Mouse (Mus musculus): Measurements from ENCODE around the gene Gm13695. TPM values are rescaled to one million over a fixed set of nuclear protein-coding genes. Genes with fewer than 3 reads are reported as not detected.

Gm13695 gene
- polyA plus RNA-seq (2014; fragmentation: Illumina TruSeq; extraction: RNeasy Lipid Tissue Mini Kit (QIAGEN cat#74804); ENCODE audit: low read depth, low replicate concordance), result not detected

DNA sequence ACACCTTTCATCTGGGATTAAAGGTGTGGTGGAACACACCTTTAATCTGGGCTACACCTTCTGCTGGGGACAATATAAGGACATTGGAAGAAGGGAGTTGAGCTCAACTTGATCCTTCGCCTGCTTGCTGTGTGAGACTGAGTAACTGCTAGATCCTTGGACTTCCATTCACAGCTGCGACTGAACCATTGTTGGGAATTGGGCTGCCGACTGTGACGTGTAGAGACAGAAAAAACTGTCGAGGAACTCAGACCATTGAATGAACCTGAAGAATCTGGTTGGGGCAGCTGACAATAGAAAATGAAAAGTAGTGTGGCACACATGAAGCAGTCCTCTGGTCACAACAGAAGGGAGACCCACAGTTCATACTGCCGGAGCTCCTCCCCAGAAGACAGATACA lies at the start of gene Gm13695:
TSS of gene Gm13695 (plus strand) at position 301 of the 400 bp plus-strand sequence.

DNA sequence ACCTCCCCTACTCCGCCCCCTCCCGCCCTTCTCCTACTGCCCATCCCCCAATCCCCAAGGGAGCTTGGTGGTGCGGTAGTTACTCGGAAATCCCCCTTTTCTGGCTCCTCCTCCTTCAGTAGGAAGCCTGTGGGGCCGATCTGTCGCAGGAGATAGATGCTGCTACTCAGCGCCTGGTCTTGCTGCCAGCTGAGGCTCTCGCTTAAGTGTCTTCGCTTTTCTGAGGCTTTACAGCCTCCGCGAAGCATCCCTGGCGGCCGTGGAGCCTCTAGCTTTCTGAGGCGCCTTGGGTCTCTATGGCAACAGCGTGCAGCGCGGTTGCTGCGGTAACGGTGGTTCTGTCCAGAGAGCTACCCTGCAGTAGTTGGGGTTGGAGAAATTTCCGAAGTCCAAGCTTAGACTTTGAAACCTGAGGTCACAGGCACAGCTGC lies 26.2 kb upstream of the Gm13695 start, which contains the start of gene Zswim2:
TSS of gene Zswim2 (minus strand) at position 298 of the 431 bp plus-strand sequence.

DNA sequence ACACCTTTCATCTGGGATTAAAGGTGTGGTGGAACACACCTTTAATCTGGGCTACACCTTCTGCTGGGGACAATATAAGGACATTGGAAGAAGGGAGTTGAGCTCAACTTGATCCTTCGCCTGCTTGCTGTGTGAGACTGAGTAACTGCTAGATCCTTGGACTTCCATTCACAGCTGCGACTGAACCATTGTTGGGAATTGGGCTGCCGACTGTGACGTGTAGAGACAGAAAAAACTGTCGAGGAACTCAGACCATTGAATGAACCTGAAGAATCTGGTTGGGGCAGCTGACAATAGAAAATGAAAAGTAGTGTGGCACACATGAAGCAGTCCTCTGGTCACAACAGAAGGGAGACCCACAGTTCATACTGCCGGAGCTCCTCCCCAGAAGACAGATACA lies 11.7 kb upstream of the Gm13695 start, which contains the start of gene Gm13698:
TSS of gene Gm13698 (plus strand) at position 301 of the 400 bp plus-strand sequence.

DNA sequence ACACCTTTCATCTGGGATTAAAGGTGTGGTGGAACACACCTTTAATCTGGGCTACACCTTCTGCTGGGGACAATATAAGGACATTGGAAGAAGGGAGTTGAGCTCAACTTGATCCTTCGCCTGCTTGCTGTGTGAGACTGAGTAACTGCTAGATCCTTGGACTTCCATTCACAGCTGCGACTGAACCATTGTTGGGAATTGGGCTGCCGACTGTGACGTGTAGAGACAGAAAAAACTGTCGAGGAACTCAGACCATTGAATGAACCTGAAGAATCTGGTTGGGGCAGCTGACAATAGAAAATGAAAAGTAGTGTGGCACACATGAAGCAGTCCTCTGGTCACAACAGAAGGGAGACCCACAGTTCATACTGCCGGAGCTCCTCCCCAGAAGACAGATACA lies 5.9 kb upstream of the Gm13695 start, which contains the start of gene Gm13693:
TSS of gene Gm13693 (plus strand) at position 301 of the 400 bp plus-strand sequence.

DNA sequence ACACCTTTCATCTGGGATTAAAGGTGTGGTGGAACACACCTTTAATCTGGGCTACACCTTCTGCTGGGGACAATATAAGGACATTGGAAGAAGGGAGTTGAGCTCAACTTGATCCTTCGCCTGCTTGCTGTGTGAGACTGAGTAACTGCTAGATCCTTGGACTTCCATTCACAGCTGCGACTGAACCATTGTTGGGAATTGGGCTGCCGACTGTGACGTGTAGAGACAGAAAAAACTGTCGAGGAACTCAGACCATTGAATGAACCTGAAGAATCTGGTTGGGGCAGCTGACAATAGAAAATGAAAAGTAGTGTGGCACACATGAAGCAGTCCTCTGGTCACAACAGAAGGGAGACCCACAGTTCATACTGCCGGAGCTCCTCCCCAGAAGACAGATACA lies 5.7 kb downstream of the Gm13695 start, which contains the start of gene Gm13696:
TSS of gene Gm13696 (plus strand) at position 301 of the 400 bp plus-strand sequence.

DNA sequence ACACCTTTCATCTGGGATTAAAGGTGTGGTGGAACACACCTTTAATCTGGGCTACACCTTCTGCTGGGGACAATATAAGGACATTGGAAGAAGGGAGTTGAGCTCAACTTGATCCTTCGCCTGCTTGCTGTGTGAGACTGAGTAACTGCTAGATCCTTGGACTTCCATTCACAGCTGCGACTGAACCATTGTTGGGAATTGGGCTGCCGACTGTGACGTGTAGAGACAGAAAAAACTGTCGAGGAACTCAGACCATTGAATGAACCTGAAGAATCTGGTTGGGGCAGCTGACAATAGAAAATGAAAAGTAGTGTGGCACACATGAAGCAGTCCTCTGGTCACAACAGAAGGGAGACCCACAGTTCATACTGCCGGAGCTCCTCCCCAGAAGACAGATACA lies 11.5 kb downstream of the Gm13695 start, which contains the start of gene Gm13694:
TSS of gene Gm13694 (plus strand) at position 301 of the 400 bp plus-strand sequence.

DNA sequence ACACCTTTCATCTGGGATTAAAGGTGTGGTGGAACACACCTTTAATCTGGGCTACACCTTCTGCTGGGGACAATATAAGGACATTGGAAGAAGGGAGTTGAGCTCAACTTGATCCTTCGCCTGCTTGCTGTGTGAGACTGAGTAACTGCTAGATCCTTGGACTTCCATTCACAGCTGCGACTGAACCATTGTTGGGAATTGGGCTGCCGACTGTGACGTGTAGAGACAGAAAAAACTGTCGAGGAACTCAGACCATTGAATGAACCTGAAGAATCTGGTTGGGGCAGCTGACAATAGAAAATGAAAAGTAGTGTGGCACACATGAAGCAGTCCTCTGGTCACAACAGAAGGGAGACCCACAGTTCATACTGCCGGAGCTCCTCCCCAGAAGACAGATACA lies 17.3 kb downstream of the Gm13695 start, which contains the start of gene Gm13697:
TSS of gene Gm13697 (plus strand) at position 301 of the 400 bp plus-strand sequence.

DNA sequence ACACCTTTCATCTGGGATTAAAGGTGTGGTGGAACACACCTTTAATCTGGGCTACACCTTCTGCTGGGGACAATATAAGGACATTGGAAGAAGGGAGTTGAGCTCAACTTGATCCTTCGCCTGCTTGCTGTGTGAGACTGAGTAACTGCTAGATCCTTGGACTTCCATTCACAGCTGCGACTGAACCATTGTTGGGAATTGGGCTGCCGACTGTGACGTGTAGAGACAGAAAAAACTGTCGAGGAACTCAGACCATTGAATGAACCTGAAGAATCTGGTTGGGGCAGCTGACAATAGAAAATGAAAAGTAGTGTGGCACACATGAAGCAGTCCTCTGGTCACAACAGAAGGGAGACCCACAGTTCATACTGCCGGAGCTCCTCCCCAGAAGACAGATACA lies 23.1 kb downstream of the Gm13695 start, which contains the start of gene Gm13691:
TSS of gene Gm13691 (plus strand) at position 301 of the 400 bp plus-strand sequence.

Other genes starting within 250 kb of the Gm13695 start
- gene Itgav, start 242.9 kb upstream of the Gm13695 start, polyA plus RNA-seq (2014; fragmentation: Illumina TruSeq; extraction: RNeasy Lipid Tissue Mini Kit (QIAGEN cat#74804); ENCODE audit: low read depth, low replicate concordance), result 18.7 TPM
- gene Fam171b, start 154.7 kb upstream of the Gm13695 start, polyA plus RNA-seq (2014; fragmentation: Illumina TruSeq; extraction: RNeasy Lipid Tissue Mini Kit (QIAGEN cat#74804); ENCODE audit: low read depth, low replicate concordance), result 0.55 TPM
- not detected for gene Zswim2, start 26.1 kb upstream of the Gm13695 start, polyA plus RNA-seq (2014; fragmentation: Illumina TruSeq; extraction: RNeasy Lipid Tissue Mini Kit (QIAGEN cat#74804); ENCODE audit: low read depth, low replicate concordance)
- not detected for gene Gm13698, start 11.6 kb upstream of the Gm13695 start, polyA plus RNA-seq (2014; fragmentation: Illumina TruSeq; extraction: RNeasy Lipid Tissue Mini Kit (QIAGEN cat#74804); ENCODE audit: low read depth, low replicate concordance)
- not detected for gene Gm13693, start 5.8 kb upstream of the Gm13695 start, polyA plus RNA-seq (2014; fragmentation: Illumina TruSeq; extraction: RNeasy Lipid Tissue Mini Kit (QIAGEN cat#74804); ENCODE audit: low read depth, low replicate concordance)
- gene Gm13696, start 5.8 kb downstream of the Gm13695 start, polyA plus RNA-seq (2014; fragmentation: Illumina TruSeq; extraction: RNeasy Lipid Tissue Mini Kit (QIAGEN cat#74804); ENCODE audit: low read depth, low replicate concordance), result not detected
- not detected for gene Gm13694, start 11.6 kb downstream of the Gm13695 start, polyA plus RNA-seq (2014; fragmentation: Illumina TruSeq; extraction: RNeasy Lipid Tissue Mini Kit (QIAGEN cat#74804); ENCODE audit: low read depth, low replicate concordance)
- not detected for gene Gm13697, start 17.4 kb downstream of the Gm13695 start, polyA plus RNA-seq (2014; fragmentation: Illumina TruSeq; extraction: RNeasy Lipid Tissue Mini Kit (QIAGEN cat#74804); ENCODE audit: low read depth, low replicate concordance)
- not detected for gene Gm13691, start 23.2 kb downstream of the Gm13695 start, polyA plus RNA-seq (2014; fragmentation: Illumina TruSeq; extraction: RNeasy Lipid Tissue Mini Kit (QIAGEN cat#74804); ENCODE audit: low read depth, low replicate concordance)

Data from heart, adult 10 weeks (tissue).